Comparison of ENCODE assay signal across 22 mouse cellular contexts in genomic region chr11:12168432-12168831, GRCm38 (mm10).
"Had no signal": no experiment of that assay in that cellular context is flagged by ENCODE, and none has a peak within 500 bp of the region (broad histone marks: within the 10 kb centered on the region; RNA-seq: fewer than 3 reads in every experiment).

No protein-coding gene starts in this region.

- H3K4me1 ChIP-seq: limb, embryonic 12.5 days; limb, embryonic 15.5 days; midbrain, embryonic 10.5 days; midbrain, embryonic 13.5 days; neural tube, embryonic 12.5 days; neural tube, embryonic 15.5 days; stomach, embryonic 15.5 days had no signal

- H3K9ac ChIP-seq: limb, embryonic 12.5 days; limb, embryonic 15.5 days; liver, embryonic 14.5 days; liver, postnatal 0 days; lung, embryonic 14.5 days; midbrain, embryonic 13.5 days; neural tube, embryonic 12.5 days; neural tube, embryonic 15.5 days; stomach, embryonic 15.5 days had no signal

- H3K4me2 ChIP-seq: limb, embryonic 12.5 days; limb, embryonic 15.5 days; liver, embryonic 11.5 days; lung, embryonic 14.5 days; midbrain, embryonic 13.5 days; neural tube, embryonic 12.5 days; neural tube, embryonic 15.5 days; stomach, embryonic 15.5 days had no signal

- ATAC-seq: liver, postnatal 0 days; lung, postnatal 0 days; midbrain, embryonic 13.5 days had no signal

- H3K36me3 ChIP-seq: limb, embryonic 12.5 days; limb, embryonic 15.5 days; midbrain, embryonic 10.5 days; midbrain, embryonic 13.5 days; neural tube, embryonic 12.5 days; neural tube, embryonic 15.5 days; stomach, embryonic 15.5 days had no signal

- H3K4me3 ChIP-seq: left cerebral cortex, adult 2 months; limb, embryonic 12.5 days; limb, embryonic 15.5 days; midbrain, embryonic 10.5 days; midbrain, embryonic 13.5 days; neural tube, embryonic 12.5 days; neural tube, embryonic 15.5 days; stomach, embryonic 15.5 days had no signal

- H3K27me3 ChIP-seq: limb, embryonic 12.5 days; limb, embryonic 15.5 days; midbrain, embryonic 13.5 days; neural tube, embryonic 12.5 days; neural tube, embryonic 15.5 days; stomach, embryonic 15.5 days had no signal

- H3K27ac ChIP-seq: left cerebral cortex, adult 2 months; limb, embryonic 12.5 days; limb, embryonic 15.5 days; liver, embryonic 14.5 days; macrophage; midbrain, embryonic 10.5 days; midbrain, embryonic 13.5 days; neural tube, embryonic 12.5 days; neural tube, embryonic 15.5 days; stomach, embryonic 15.5 days had no signal

- H3K9me3 ChIP-seq: limb, embryonic 12.5 days; limb, embryonic 15.5 days; midbrain, embryonic 10.5 days; midbrain, embryonic 13.5 days; neural tube, embryonic 12.5 days; neural tube, embryonic 15.5 days; stomach, embryonic 15.5 days had no signal

- DNase-seq: kidney, adult 9 months; kidney, postnatal 14 days; kidney, postnatal 4 days; left cerebral cortex, postnatal 4 days; liver, postnatal 0 days; lung, embryonic 14.5 days; right cerebral cortex, postnatal 25 days; spleen, adult 18-20 months; thymus, adult 18-20 months; thymus, postnatal 36 days had no signal
